Mouse (Mus musculus) Patski (cell line): ENCODE measurements around the gene Cfap74. TPM values are rescaled to one million over a fixed set of nuclear protein-coding genes. Genes with fewer than 3 reads are reported as not detected.

Experiments
- ATAC-seq: fragments of 100-300 bp; one replicate; pipeline ENCODE4 v1.8.0; 2021
- CTCF ChIA-PET: fragments of 350-600 bp; sonication (Branson Sonifier 250); formaldehyde crosslinking; loops from one replicate; lab custom pipeline; 2022; ENCODE audit warnings: inconsistent platforms; lab: Charles Lee
- POLR2A ChIA-PET: fragments of 350-600 bp; sonication (Branson Sonifier 250); formaldehyde crosslinking; loops from one replicate; lab custom pipeline; 2022; ENCODE audit warnings: antibody characterized with exemption, inconsistent platforms; lab: Charles Lee
- DNase-seq: peaks from one replicate; pipeline ENCODE4 v3.0.0-alpha.2; 2011; ENCODE audit warnings: low read depth, low spot score
- H3K27me3 ChIP-seq: fragments of 371-371 bp; one replicate; pipeline ENCODE4 v1.5.1; 2021
- CTCF ChIP-seq: fragments of 100-300 bp; IDR thresholded peaks from one replicate; pipeline ENCODE4 v1.5.1; 2021
- in situ Hi-C: fragments of 300-500 bp; cut with MboI; formaldehyde crosslinking; loops from 3 replicates; pipeline ENCODE4 v1.11.1; 2018; ENCODE audit warnings: low pct_unique_long_range_greater_than_20kb, mixed read lengths
- polyA plus RNA-seq: library from polyadenylated mRNA; unstranded; gene quantifications from one replicate; pipeline ENCODE4 v1.2.3, GENCODE M21; 2021

The Cfap74 gene
- polyA plus RNA-seq, 1 experiment from 2014 or later = 2.2 TPM

- H3K27me3 ChIP-seq = no peaks in the 10 kb centered on the region
- no peak for ATAC-seq
- in situ Hi-C loops = no loop called here
- no peak for DNase-seq
- no peak for TF ChIP-seq CTCF
- POLR2A ChIA-PET = no interaction called here
- CTCF ChIA-PET = no interaction called here
Observed at GRCm38 (mm10) chr4:155429202-155429601, 20.2 kb downstream of the Cfap74 start.

DNA sequence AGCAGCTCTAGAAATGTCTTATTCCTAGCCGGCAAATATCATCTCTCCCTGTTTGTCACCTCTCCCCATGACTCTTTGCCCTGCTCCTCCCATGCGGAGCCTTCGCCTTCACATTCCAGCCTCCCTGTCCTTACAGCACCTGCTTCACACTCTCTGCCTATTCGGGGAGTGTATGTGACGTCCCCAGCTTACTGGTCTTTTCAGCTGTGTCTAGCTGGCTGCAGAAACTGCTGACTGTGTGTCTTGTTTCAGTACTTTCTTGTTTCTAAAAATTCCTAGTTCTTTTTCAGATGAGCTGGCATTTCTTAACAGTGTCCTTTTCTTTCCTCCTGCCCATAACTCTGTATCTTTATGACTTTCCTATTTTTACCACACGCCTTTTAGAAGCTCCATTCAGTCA lies 23.4 kb downstream of the Cfap74 start:
- ATAC-seq = no peak
- no peak for TF ChIP-seq CTCF
- in situ Hi-C loops = no loop called here
- no peak for DNase-seq
- ChIA-PET CTCF (no interaction called here), POLR2A (no interaction called here)
- H3K27me3 ChIP-seq = no peaks in the 10 kb centered on the region

DNA sequence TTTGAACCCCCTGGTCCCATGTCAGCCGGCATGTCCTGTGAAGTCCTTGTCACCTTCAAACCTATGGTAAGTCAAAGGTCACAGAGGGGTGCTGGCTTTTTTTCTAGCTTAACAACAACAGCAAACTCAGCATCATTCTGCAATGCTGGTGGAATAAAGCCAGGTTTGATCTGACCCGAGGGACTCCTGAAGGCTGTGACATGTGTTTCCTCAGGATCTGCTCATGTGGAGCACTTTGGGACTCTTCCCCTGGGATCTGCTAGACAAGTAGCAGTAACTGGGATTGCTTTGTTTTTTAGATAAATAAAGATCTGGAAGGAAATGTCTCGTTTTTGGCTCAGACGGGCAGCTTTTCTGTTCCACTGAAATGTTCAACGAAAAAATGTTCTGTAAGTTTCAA lies 25.0 kb downstream of the Cfap74 start:
- no peaks in the 10 kb centered on the region for H3K27me3 ChIP-seq
- in situ Hi-C loops = no loop called here
- POLR2A ChIA-PET = no interaction called here
- no peak for ATAC-seq
- DNase-seq = no peak
- TF ChIP-seq CTCF = no peak
- CTCF ChIA-PET = no interaction called here

- H3K27me3 ChIP-seq = no peaks in the 10 kb centered on the region
- ChIA-PET POLR2A (no interaction called here), CTCF (interaction anchor here (1.0 kb wide), 1 partner anchor 10 kb away, joined by 3 read pairs; no protein-coding TSS in a partner anchor)
- no peak for ATAC-seq
- in situ Hi-C loops = no loop called here
- DNase-seq = no peak
- TF ChIP-seq CTCF = no peak
Observed at GRCm38 (mm10) chr4:155442808-155443207, 33.8 kb downstream of the Cfap74 start.

GRCm38 (mm10) chr4:155451597-155451996 lies 42.6 kb downstream of the Cfap74 start:
- ATAC-seq (no peak), DNase-seq (no peak)
- in situ Hi-C loops = no loop called here
- TF ChIP-seq CTCF = no peak
- CTCF ChIA-PET = no interaction called here
- no peaks in the 10 kb centered on the region for H3K27me3 ChIP-seq
- POLR2A ChIA-PET = no interaction called here

GRCm38 (mm10) chr4:155458575-155458974 lies 49.6 kb downstream of the Cfap74 start:
- TF ChIP-seq CTCF = no peak
- in situ Hi-C loops = no loop called here
- ATAC-seq (no peak), DNase-seq (no peak)
- CTCF ChIA-PET = no interaction called here
- POLR2A ChIA-PET = no interaction called here
- H3K27me3 ChIP-seq = no peaks in the 10 kb centered on the region

DNA sequence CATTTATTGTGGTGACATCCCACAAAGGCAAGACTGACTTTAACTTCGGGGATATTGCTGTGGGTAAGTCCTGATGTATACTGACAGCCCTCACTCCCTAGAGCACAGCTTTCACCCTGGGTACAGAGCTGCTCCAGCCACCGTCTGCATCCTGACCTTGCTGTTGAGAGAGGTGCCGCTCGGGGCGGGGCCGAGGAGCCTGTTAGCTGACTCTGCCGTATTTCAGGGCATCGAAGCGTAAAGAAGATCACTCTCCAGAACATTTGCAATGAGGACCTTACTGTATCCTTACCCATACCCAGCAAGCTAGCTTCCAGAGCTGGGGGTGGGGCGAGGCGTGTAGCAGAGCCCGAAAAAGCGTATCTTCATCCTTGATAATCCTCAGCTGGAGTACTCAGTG lies 54.1 kb downstream of the Cfap74 start:
- ChIA-PET POLR2A (no interaction called here), CTCF (no interaction called here)
- no peak for TF ChIP-seq CTCF
- ATAC-seq (no peak), DNase-seq (no peak)
- H3K27me3 ChIP-seq = no peaks in the 10 kb centered on the region
- in situ Hi-C loops = loop anchor here (10.0 kb wide), 1 partner anchor 88 kb away; no protein-coding TSS in a partner anchor

GRCm38 (mm10) chr4:155463611-155464010 lies 54.6 kb downstream of the Cfap74 start:
- DNase-seq (no peak), ATAC-seq (no peak)
- CTCF ChIA-PET = no interaction called here
- in situ Hi-C loops = loop anchor here (10.0 kb wide), 1 partner anchor 89 kb away; no protein-coding TSS in a partner anchor
- no peak for TF ChIP-seq CTCF
- no peaks in the 10 kb centered on the region for H3K27me3 ChIP-seq
- POLR2A ChIA-PET = no interaction called here

- ChIA-PET POLR2A (no interaction called here), CTCF (no interaction called here)
- no peak for ATAC-seq
- in situ Hi-C loops = loop anchor here (10.0 kb wide), 1 partner anchor 89 kb away; no protein-coding TSS in a partner anchor
- no peak for TF ChIP-seq CTCF
- H3K27me3 ChIP-seq = no peaks in the 10 kb centered on the region
- no peak for DNase-seq
Observed at GRCm38 (mm10) chr4:155464061-155464460, 55.1 kb downstream of the Cfap74 start.

- ChIA-PET CTCF (no interaction called here), POLR2A (interaction anchor here (0.5 kb wide), 1 partner anchor 93 kb away, joined by 3 read pairs; no protein-coding TSS in a partner anchor)
- H3K27me3 ChIP-seq = no peaks in the 10 kb centered on the region
- TF ChIP-seq CTCF = no peak
- ATAC-seq (no peak), DNase-seq (no peak)
- in situ Hi-C loops = loop anchor here (10.0 kb wide), 1 partner anchor 91 kb away; no protein-coding TSS in a partner anchor
Observed at GRCm38 (mm10) chr4:155465607-155466006, 56.6 kb downstream of the Cfap74 start.

GRCm38 (mm10) chr4:155466080-155466479 lies 57.1 kb downstream of the Cfap74 start:
- POLR2A ChIA-PET = no interaction called here
- no peaks in the 10 kb centered on the region for H3K27me3 ChIP-seq
- in situ Hi-C loops = loop anchor here (10.0 kb wide), 1 partner anchor 91 kb away; no protein-coding TSS in a partner anchor
- DNase-seq (no peak), ATAC-seq (no peak)
- CTCF ChIA-PET = no interaction called here
- TF ChIP-seq CTCF = no peak
